Mouse (Mus musculus): ENCODE results near the gene Gm20605.

DNA sequence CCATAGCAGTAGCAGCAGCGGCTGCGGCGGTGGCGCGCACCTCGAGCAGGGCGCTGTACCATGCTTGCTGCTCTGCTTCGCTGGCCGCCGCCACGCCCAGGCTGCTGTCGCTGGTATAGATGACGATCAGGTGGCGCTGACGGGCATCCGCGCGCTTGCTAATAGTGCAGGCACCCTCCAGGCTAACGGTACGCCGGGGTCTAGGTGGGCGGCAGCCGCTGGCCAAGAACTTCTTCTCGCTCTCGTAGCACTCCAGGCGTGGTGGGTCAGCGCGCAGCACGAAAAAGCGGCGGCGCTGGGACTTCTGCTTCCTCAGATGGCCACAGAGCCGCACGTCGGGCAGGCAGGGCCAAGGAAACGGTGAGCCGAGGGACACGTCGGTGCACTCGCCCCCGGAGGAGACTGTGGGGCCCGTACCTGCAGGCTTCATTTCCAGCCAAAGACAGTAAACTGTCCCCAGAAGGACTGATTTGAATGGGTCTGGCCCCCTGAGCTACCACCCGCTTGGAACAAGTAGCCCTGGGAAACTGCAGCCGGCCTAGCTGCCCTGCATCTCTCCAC is 16.2 kb downstream of the Gm20605 start:
- no peak for TF ChIP-seq CTCF (IDR thresholded peaks at IDR 0.05; ENCODE audit: low read depth, low read length)
- no peak for TF ChIP-seq GATA1 (IDR thresholded peaks at IDR 0.05; ENCODE audit: borderline replicate concordance, low read length)
- no peak for TF ChIP-seq TAL1 (conservative IDR thresholded peaks at IDR 0.05; ENCODE audit: low read depth, low read length)
- no peak for TF ChIP-seq POLR2AphosphoS5 (IDR thresholded peaks at IDR 0.05; ENCODE audit: insufficient replicate concordance, low read depth, low read length)
- no peak for TF ChIP-seq GATA2 (IDR thresholded peaks at IDR 0.05; ENCODE audit: borderline replicate concordance, low read depth, low read length)

Data from G1E (cell line).